Comparison of ENCODE assay signal across 8 mouse cellular contexts in the genomic region with DNA sequence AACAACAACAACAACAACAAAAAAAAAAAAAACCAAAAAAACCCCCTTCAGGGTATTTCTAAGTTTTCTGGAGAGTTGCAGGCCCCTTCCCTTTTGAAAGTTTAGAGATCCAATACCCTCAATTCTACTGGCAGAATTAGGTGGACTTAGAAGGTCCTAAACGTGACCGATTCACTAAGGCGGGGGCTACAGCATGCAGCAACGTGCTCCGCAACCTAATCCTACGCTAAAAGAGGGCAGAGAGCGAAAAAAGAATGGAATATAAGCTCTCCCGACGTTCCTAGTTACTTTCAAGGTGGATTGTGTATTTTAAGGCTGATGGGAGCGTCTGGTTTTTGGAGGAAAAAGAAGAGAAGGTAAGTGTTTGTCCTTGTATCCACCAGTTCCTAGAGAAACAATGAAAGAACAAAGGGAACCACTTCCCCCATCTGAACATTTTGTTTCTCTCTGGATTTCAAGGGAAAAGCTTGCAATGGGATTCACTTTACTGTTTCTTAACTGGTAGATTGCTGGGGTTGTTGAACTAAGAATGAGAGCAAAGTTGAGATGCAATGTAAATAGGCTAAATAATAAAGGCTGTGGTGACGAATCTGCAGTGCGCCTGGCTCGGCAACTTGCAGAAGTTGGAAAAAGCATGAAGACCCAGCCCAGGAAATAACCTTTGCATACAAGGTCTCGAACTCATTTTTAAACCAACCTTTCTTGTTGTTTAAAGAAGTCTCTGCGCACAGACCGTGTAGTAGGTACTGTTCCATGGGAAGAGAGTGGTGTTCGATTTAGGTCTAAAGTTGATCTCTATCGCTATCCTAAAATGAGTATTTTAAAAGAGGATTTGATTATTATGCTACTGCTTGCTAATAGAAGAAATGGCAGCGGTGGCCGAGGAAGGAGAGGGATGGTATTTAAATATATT. TPM values are rescaled to one million over a fixed set of nuclear protein-coding genes. Genes with fewer than 3 reads are reported as not detected.
A peak's percentile ranks its signal among the peaks of the same experiment; 100 is the strongest.
DNase-seq lines count a peak whose midpoint lies in the region; ATAC-seq and TF ChIP-seq lines count a peak whose summit lies in the region.

Gene Mllt10, plus strand, starts transcription at position 222 of the 913 bp plus-strand sequence.

- intact Hi-C loops in gastrocnemius, adult 2 months (cut with DNase I), result loop anchor here (10.0 kb wide), 4 partner anchors 150 to 710 kb away; partner anchors contain the start of genes Bmi1, Commd3 and Dnajc1

- H3K27ac ChIP-seq in gastrocnemius, adult 2 months, result peak within 1 kb of the TSS; percentile 98
- H3K27ac ChIP-seq in hindbrain, embryonic 14.5 days, result peak within 1 kb of the TSS; percentile 99
- peak within 1 kb of the TSS; percentile 100 for H3K27ac ChIP-seq in limb, embryonic 12.5 days
- peak within 1 kb of the TSS; percentile 99 for H3K27ac ChIP-seq in neural tube, embryonic 14.5 days (ENCODE audit: low read depth, low read length)

- H3K36me3 ChIP-seq in hindbrain, embryonic 14.5 days (replicated peaks; ENCODE audit: control insufficient read depth, insufficient read depth), result no peaks in the 10 kb centered on the region
- no peaks in the 10 kb centered on the region for H3K36me3 ChIP-seq in limb, embryonic 12.5 days
- H3K36me3 ChIP-seq in neural tube, embryonic 14.5 days (ENCODE audit: control insufficient read depth, insufficient read depth, low read length), result no peaks in the 10 kb centered on the region

- no peak for ATAC-seq in hindbrain, embryonic 14.5 days (ENCODE audit: low FRiP score)
- no peak for ATAC-seq in limb, embryonic 12.5 days (ENCODE audit: insufficient number of reproducible peaks, insufficient read depth, low FRiP score, low TSS enrichment, low read depth)
- ATAC-seq in neural tube, embryonic 14.5 days (ENCODE audit: low read depth), result no peak

- no peak for TF ChIP-seq CTCF in gastrocnemius, adult 2 months (IDR thresholded peaks at IDR 0.05)

- DNase-seq in layer of hippocampus, adult 8-10 months (ENCODE audit: low spot score in 2 of 2), result no peak
- no peak for DNase-seq in layer of hippocampus, adult 9-11 months
- DNase-seq in adrenal gland, postnatal 36 days, result peak in 1 of 2 experiments; percentile 45
- DNase-seq in gastrocnemius, adult 2 months, result no peak
- peak; percentile 55 for DNase-seq in hindbrain, embryonic 14.5 days (ENCODE audit: low spot score)
- DNase-seq in cerebellum, postnatal 25 days, result no peak

- peaks cover 31% of the 10 kb centered on the region for H3K4me1 ChIP-seq in hindbrain, embryonic 14.5 days (replicated peaks; ENCODE audit: control insufficient read depth, insufficient read depth, low read length)
- H3K4me1 ChIP-seq in limb, embryonic 12.5 days (replicated peaks), result peaks cover 43% of the 10 kb centered on the region
- H3K4me1 ChIP-seq in neural tube, embryonic 14.5 days (ENCODE audit: control insufficient read depth, insufficient read depth, low read length), result peaks cover 7% of the 10 kb centered on the region; the same call in 1 of the 2 replicates

- H3K4me2 ChIP-seq in hindbrain, embryonic 14.5 days (replicated peaks), result peak within 1 kb of the TSS; percentile 77
- peak within 1 kb of the TSS; percentile 79 for H3K4me2 ChIP-seq in limb, embryonic 12.5 days
- peak within 1 kb of the TSS; percentile 69 for H3K4me2 ChIP-seq in neural tube, embryonic 14.5 days (ENCODE audit: low read depth, low read length)

- no peaks in the 10 kb centered on the region for H3K9me3 ChIP-seq in hindbrain, embryonic 14.5 days (ENCODE audit: control insufficient read depth, low read length)
- no peaks in the 10 kb centered on the region for H3K9me3 ChIP-seq in limb, embryonic 12.5 days
- no peaks in the 10 kb centered on the region for H3K9me3 ChIP-seq in neural tube, embryonic 14.5 days (ENCODE audit: control insufficient read depth, low read length)

- peak within 1 kb of the TSS; percentile 94 for H3K9ac ChIP-seq in hindbrain, embryonic 14.5 days
- peak within 1 kb of the TSS; percentile 98 for H3K9ac ChIP-seq in limb, embryonic 12.5 days (replicated peaks)
- peak within 1 kb of the TSS; percentile 61; the same call in 1 of the 2 replicates for H3K9ac ChIP-seq in neural tube, embryonic 14.5 days (replicated peaks; ENCODE audit: low read depth, low read length)

- no peaks in the 10 kb centered on the region for H3K27me3 ChIP-seq in hindbrain, embryonic 14.5 days (ENCODE audit: control insufficient read depth, insufficient read depth, low read length)
- no peaks in the 10 kb centered on the region for H3K27me3 ChIP-seq in limb, embryonic 12.5 days
- H3K27me3 ChIP-seq in neural tube, embryonic 14.5 days (ENCODE audit: control insufficient read depth, insufficient read depth, low read length), result no peaks in the 10 kb centered on the region

- peak within 1 kb of the TSS; percentile 91 for H3K4me3 ChIP-seq in gastrocnemius, adult 2 months
- peak within 1 kb of the TSS; percentile 64 for H3K4me3 ChIP-seq in hindbrain, embryonic 14.5 days (replicated peaks; ENCODE audit: low read length)
- H3K4me3 ChIP-seq in limb, embryonic 12.5 days (replicated peaks), result peak within 1 kb of the TSS; percentile 51
- H3K4me3 ChIP-seq in neural tube, embryonic 14.5 days (ENCODE audit: low read depth, low read length), result peak within 1 kb of the TSS; percentile 63

- 5% methylated on average over 20 of the region's 20 CpGs for WGBS in hindbrain, embryonic 14.5 days
- WGBS in limb, embryonic 12.5 days, result 2% methylated on average over 20 of the region's 20 CpGs
- WGBS in neural tube, embryonic 14.5 days, result 4% methylated on average over 20 of the region's 20 CpGs

RNA-seq across cellular contexts. Expression of gene Mllt10, which starts in this region (rescaled TPM):
- total RNA-seq in layer of hippocampus, adult 8-10 months (2022), result 10 to 100 TPM; 52.2 to 67.9 (median 61.5) TPM
- total RNA-seq in adrenal gland, postnatal 36 days (2021), result 10 to 100 TPM; 46.8 to 47.7 TPM
- total RNA-seq in gastrocnemius, adult 2 months (2021), result 10 to 100 TPM; 24.0 to 24.1 TPM
- 26.8 and 33.1 TPM in 2 replicates for polyA plus RNA-seq in hindbrain, embryonic 14.5 days (2014; fragmentation: Nextera tagmentation; extraction: Ambion mirVana)
- 67.7 and 77.6 TPM in 2 replicates for polyA plus RNA-seq in limb, embryonic 12.5 days (2016; fragmentation: Nextera tagmentation; extraction: Ambion mirVana)
- polyA plus RNA-seq in neural tube, embryonic 14.5 days (2014; fragmentation: Nextera tagmentation; extraction: Ambion mirVana), result 34.6 and 36.5 TPM in 2 replicates
